Mouse (Mus musculus) CD4-positive, CD25-positive, alpha-beta regulatory T cell, adult 4 months (primary cell): ENCODE data around the gene Eef1akmt3. TPM values are rescaled to one million over a fixed set of nuclear protein-coding genes. Genes with fewer than 3 reads are reported as not detected.
A peak's percentile ranks its signal among the peaks of the same experiment; 100 is the strongest.

Experiments
- ATAC-seq: one replicate; pipeline ENCODE4 v1.8.0; 2017
- polyA plus RNA-seq, 2 experiments: library from polyadenylated mRNA; unstranded; fragments of 100-300 nt; shearing (Covaris generic); gene quantifications; one replicate each; pipeline ENCODE4 v1.2.1; 2017

The Eef1akmt3 gene
- polyA plus RNA-seq, 2 experiments from 2014 or later, result 0.38 TPM; not detected in 1

DNA sequence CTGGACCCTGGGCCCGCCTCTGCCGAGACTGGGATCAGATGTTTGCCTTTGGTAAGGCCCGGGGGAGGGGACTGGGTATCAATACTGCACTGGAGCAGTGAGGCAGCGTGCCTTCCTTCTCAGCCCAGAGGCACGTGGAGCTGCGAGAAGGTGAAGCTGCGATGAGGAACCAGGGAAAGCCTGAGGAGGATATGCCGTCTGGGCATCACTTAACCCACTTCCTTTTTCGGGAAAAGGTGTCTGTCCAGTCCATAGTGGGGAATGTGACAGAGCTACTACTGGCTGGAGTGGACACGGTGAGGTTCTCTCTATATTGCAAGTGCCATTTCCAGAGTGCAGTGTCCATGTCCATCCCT is 8.8 kb upstream of the Eef1akmt3 start:
- peak; percentile 34 for ATAC-seq

DNA sequence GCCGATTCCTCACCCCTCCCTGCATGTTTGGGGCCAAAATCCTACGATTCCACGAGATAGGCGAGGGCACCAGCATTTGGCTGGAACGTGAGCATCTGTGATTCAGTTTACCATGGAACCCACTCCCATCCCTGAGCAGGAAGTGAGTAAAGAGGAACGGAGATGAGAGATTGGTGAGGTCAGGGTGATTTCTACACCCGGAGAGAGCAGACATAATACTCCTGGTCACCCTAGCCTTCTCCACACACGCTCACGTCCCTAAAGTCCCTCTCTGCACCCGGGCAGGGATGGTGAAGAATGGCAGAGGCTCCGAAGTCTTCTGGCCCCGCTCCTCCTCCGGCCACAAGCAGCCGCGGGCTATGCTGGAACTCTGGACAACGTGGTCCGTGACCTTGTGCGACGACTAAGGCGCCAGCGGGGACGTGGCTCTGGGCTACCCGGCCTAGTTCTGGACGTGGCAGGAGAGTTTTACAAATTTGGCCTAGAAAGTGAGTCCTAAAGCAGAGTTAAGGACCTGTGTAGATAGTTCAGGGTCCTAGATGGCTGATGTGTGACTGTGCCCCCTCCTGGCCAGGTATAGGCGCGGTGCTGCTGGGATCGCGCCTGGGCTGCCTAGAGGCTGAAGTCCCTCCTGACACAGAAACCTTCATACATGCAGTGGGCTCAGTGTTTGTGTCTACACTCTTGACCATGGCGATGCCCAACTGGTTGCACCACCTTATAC is 8.2 kb upstream of the Eef1akmt3 start:
- ATAC-seq, result peak; percentile 71

DNA sequence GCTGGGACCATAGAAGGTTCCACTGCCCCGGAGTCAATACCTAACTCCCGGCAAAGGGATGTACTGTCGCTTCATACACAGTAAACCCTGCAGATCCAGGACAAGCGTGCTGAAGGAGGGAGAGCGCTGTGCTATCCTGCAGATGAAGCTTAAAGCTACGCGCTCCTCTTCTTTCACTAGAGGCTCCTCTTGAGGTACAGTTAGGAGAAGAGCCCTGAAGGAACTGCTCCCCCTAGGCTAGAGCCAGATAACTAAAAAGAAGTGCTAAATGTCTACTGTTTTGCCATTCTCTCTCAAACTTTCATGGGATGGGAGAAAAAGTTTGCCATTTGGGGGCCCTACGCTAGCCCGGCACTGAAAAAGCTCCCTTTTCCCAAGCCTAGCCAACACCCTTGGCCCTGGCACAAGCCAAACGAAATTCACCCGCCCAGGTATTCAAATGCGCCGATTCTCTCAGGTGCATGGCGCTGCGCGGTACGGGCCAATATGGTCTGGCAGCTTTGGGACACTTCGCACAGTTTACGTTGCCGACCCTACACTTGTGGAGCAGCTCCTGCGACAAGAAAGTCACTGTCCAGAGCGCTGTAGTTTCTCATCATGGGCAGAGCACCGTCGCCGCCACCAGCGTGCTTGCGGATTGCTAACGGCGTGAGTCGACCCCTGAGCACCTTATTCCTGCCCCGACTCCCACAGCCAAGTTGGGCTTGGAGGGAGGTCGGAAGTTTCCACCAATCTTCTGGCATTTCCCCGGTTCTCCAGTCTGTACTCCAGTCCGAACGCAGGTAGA is 7.5 kb upstream of the Eef1akmt3 start:
- no peak for ATAC-seq

DNA sequence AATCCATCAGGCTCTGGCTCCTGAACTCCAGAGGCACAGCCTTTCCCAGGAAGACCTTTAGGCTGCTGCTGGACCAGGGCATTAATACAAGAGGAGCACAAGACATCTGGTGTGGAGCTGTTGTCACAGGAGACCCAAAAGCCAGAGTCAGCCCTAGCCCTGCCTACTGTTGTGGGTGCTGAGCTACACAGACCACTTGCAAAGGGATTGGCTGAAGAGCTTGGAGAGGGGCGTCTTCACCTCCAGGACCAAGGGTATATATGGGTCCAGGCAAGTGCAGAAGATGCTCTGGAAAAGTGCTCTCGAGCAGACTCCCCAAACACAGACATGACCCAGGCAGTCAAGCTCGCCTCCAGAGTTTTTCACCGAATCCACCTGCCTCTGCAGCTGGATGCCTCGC is 6.6 kb upstream of the Eef1akmt3 start, which contains the start of gene Cyp27b1:
Gene Cyp27b1, plus strand, starts transcription at position 297 of the 400 bp plus-strand sequence.
- no peak for ATAC-seq

DNA sequence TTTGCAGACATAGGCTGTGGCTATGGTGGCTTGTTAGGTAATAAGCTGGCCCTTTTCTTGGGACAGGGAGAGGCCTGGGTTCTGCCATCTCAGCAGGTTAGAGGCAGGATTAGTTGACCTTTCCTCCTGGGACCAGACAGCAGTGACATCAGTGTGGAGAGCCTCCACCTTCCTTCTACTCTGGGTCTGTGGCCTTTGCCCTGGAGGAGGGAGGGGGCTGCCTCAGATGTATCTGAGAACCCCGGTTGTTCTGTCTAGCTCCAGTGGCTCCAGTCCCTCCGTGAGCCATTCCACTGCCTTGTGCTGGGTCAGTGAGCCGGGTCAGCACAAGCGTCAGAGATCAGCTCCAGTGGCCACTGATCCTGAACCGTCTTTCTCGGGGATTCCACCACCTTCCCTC is 1.9 kb upstream of the Eef1akmt3 start:
- ATAC-seq, result no peak

DNA sequence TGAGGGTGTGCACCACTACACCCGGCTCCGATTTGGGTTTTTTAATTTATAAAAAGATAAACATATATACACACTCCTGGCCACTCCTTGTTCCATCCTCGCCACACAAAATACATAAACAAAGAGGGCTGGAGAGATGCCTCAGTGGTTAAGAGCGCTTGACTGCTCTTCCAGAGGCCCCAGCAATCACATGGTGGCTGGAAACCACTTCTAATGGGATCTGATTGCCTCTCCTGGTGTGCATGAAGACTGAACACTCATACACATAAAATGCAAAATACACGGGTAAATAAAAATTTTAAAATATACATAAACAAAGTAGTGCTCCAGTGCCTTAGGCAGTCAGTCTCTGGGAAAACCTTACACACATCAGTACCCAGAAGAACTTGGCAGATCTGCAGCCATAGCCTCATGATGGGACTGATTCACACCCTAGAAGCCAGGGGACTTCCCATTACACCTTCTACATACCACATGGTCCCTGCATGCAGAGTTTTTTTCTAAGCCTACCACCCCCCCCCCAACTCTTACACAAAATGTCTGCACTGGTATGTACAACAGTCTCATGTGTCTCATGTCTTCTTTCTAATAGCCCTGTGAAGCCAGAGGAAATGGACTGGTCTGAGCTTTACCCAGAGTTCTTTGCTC is 1.3 kb upstream of the Eef1akmt3 start:
- ATAC-seq, result no peak

DNA sequence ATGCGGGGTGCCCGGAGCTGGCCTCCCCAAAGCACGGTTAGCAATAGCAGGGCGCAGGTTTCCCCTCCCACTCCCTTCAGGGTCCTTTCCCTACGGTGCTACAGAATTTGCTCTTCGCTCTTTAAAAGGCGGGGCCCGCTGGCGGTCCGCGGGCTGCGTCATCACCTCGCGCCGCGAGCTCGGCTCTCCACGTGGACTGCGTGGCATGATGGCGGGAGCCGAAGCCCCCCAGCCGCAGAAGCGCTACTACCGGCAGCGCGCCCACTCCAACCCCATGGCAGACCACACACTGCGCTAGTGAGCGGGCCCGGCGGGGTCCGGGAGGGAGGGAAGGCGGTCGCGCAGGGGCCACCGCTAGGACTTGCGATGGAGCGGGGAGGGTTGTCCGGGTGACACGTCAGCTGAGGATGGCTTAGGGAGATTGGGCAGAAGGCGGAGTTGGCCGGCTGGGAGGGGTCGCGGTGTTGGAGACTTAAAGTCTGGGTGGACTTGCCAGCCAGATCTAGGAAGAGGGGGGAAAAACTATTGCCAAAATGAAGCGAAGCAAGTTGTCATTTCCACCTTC is 543 bp upstream of the Eef1akmt3 start:
- peak; percentile 87 for ATAC-seq

DNA sequence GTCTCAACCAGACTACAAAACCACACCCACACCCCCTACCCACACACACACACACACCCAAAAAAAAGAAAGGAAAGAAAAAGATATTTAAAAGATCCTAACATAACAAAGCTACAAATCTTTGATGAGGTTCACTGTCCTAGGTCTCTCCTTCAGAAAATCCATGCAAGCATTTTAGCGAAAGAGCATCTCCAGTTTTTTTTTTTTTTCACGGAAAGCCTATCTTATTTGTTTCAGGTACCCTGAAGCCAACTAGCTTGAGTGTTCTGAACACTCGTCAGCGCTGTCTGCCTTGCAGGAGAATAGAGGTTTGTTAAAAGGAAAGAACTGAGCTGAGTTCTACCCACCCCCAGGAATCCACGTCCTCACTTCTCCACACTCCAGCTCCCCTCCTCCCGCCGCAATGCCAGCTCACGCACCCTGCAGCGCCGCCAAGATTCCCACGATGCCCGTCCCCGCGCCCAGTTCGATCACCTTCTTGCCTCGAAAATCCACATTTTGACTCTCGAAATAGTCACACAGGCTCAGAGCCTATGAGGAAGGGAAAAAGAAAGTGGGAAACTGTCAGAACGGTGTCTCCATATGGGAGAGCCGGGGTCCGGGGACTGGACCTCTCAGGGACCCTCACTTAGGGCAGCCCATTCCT is 621 bp downstream of the Eef1akmt3 start:
- no peak for ATAC-seq

DNA sequence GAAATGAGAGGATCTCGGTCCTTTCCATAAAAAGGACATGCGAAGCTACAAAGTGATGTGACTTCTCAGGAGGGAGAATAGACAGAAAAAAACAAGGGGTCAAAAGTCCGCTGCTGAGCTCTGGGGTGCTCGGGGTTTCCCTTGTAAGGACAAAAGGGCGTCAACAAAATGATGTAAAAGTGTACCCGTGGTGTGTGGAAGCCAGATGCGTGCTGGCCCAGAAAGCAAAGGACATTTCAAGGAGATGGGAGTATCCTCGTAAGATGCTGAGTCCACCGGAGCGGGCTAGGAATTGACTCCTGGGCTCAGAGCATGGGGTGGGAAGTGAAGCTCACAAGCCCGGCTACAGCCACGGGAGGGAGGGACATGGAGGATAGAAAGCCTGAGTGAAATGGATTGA is 3.7 kb downstream of the Eef1akmt3 start:
- no peak for ATAC-seq

DNA sequence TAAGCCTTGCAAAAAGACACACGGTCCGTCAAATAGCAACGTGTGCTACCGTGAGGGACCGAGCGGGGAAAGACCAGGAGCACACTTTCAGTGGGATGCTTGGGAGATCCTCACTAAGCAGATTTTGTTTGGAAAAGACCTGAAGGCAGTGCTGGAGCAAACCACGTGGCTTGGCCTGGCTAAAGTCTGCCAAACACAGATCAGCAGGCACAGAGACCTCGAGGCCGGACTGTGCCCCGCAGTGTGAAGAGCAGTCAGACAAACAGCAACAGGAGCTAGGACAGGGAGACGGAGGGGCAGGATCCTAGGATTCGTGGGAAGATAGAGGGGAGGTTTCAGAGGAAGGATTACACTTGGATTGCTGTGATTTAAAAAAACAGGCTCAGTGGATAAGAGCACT is 5.0 kb downstream of the Eef1akmt3 start:
- no peak for ATAC-seq

DNA sequence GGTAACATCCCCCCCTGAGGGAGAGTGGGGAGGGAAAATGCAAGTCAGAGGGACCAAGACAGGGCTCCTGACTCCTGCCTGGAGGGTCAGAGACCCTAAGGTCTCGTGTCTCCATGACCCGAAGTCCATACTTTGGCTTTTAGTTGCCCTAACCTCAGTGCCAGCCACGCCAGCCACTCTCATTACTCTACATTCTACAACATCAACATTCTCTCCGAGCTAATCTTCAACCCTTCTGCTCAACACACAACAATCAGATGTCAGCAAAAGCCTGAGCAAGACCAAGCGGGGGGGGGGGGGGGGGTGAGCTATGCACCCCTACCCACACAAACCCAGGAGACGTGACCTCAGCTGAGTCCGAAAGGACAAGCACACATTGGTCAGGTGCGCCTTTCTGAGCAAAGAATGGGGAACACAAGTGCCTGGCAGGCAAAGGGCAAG is 8.0 kb downstream of the Eef1akmt3 start:
- ATAC-seq, result no peak

DNA sequence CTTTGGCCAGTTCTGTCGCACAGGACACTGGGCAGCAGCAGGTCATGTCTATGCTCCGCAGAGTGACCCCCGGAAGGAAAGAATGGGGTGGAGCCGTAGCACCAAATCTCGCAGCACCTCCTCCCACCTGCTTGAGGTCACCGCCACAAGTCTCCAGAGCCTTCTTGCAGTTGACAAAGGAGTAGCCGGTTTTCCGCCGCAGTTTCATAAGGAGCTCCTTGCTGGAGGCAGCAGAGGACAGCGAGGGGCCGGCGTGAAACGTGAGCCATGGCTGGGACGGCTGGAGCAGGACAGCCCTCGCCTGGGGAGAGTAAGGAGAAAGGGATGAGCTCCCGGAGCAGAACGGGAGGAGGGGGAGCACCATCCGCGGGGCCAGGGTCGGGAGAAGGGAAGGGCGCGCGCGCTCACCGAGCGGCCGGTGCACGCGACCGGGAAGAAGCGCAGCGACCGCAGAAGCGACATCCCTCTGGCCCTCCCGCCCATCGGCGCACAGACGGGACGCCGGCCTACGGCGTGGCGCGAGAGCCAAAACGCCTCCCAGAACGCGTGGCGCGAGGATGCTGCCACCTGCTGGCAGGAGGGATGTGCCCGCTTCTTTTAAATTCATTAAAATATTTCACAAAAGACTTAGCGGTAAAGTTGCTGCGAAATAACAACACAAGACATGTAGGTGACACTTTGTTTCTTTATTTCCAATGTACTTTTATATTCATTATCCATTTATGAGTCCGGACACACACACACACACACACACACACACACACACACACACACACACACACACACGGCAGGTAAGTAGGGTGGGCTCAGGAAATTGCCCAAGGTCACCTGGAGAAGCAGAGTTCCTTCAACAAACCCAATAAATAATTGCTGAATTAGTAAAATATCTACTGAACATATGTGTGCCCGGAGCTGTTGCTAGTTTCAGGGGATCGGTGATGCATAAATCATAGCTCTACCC is 10.7 kb downstream of the Eef1akmt3 start, which contains the start of gene Tsfm:
Gene Tsfm, minus strand, starts transcription at position 505 of the 961 bp plus-strand sequence.
- ATAC-seq, result peak; percentile 85

DNA sequence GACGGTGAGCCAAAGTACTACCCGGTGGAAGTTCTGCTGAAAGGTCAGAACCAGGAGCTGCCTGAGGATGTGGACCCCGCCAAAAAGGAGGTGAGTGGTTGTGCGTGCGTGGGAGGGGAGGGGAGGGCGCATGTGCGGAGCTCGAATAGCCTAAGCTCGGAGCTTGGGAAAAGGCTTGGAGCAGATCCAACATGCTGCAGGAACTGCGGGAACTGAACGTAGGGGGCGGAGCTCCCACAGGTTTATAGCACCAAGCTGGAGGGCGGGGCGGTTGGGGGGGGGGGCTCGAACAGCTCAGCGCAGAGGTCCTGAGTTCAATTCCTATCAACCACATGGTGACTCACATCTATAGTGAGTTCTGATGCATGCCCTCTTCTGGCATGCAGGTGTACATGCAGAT is 22.9 kb downstream of the Eef1akmt3 start:
- no peak for ATAC-seq

DNA sequence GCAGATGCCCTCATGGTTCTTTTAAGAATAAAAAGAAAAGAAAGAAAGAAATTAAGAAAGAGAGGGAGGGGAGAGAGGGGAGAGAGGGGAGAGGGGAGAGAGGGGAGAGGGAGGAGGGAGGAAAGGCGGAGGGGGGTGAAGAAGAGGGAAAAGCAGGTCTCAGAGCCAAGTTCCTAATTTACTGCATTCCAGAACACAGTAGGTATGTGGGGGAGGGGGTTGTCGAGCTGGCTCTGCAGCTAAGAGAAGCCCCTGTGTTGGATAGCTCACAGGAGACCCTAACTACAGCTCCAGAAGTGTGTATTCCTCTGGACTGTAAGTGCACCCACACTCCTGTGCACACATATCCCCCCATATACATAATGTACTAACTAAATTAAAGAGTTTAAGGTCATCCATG is 24.2 kb downstream of the Eef1akmt3 start:
- ATAC-seq, result no peak

DNA sequence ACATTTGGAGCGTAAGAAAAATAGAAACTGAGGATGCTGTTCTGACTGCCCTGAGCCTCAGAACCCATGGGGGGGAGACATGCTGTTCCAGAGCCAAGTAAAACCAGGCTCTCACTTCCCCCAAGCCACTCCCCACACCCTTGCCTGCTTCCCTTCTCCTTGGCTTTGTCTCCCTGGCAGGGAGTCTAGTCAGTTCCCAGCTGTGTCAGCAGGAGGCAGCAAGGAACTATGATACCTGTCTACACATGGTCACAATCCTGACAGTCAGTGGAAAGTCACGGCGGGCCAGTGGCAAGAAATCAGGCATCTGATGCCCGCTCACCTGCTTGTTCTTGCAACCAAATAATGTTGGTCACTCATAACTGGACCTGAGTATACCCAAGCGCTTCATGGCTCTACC is 24.8 kb downstream of the Eef1akmt3 start:
- no peak for ATAC-seq

DNA sequence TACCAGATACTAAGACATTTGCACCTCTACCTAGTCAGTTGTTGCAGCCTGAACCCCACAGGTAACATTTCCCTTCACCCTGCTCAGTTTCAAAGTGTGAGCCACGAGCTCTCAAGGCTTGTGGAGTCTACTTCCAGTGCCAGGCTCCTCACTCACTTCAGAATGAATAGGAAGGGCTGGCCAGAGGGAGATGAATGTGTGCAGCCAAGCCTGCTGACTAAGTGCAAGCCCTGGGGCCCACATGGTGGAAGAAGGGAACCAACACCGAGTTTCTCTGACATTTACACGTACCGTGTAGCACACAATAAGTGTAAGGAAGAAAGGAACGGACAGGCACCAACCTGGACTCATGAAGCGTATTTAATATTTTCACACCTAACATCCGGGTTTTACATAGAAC is 37.5 kb downstream of the Eef1akmt3 start:
- ATAC-seq, result no peak

DNA sequence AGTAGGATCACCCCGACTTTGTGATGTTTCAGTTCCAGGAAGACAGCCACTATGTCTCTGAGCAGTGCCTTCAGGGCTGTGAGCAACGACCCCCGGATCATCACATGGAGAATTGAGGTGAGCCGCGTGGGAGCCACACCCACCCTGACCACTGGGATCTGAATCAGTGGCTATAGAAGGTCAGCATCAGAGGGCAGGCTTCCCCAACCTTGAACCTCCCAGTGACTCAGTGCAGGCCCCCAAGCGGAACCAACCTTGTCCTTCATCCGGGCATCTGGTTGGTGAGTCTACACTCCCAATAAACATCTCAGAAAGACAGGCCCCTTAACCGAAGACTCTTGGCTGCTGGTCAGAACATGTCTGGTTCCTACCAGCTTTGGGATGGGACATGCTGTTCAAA is 38.0 kb downstream of the Eef1akmt3 start:
- ATAC-seq, result no peak

DNA sequence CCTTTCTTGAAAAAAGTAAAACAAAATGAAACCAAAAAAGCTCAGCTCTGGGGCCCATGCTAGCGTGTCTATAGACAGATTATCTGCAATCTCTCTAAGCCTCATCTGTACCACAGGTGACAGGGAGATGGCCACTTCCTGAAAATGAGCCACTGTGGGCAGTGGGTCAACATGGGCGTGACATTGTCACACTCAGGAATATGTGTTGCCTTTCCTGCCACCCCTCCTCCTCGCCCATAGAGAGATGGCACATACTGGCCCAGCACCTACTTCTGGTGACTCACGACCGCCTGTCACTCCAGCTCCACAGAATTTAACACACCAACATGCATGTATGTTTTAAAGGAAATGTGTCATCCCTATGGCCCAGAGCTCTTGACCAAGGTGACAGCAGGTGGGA is 38.5 kb downstream of the Eef1akmt3 start:
- no peak for ATAC-seq

DNA sequence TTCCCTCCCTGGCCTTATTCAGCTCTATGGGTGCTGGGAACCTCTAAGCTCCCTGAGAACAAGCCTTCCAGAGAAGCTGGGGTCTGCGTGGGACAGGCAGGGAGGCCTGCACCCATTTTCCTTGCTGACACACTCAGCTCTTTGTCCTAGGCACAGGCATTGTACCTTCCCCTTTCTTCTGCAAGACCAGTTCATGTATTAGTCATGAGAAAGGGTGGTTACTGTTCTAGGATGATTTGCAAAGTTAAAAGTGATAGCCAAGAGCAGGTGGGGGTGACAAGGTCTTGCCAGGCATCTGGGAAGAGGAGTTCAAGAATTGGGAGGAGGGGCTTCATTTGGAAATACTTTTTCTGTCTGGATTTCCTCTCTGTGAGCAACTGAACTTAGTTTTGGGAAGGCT is 39.3 kb downstream of the Eef1akmt3 start:
- ATAC-seq, result no peak

DNA sequence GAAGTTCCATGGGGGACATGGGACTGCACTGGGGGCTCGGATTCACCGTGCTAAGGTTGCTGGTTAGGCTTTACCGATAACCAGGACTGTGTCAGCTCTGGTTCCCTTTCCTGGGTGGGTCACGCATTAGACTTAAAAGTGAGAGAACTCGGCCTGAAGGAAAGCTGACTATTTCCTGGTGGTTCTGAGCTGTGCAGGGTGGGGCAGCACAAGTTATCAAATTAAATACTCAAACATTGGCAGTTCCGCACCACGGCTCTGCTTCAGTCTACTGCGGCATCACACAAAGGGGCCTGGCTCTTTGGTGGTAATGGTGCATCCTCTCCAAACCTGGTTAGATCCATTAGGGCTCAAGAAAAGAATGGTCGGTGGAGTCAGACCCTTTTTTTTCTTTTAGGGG is 40.0 kb downstream of the Eef1akmt3 start:
- ATAC-seq, result no peak

DNA sequence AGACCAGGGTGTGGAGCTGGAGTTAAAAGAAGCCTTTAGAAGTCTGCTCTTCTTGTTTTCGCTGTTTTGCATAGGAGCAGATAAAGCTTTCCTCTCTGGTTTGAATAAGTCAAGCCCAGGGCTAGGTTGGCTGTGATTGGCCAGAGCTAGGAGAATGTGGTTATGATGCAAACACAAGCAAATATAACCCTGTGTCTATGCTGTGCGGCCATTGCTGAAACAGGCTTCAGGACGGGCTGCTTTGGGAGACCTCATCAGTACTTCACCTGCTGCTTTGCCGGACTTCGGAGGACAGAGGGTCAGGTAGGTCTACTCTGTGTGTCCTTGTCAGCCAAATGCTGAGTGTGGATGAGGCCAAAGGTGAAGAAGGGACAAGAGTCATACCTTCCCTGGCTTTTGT is 40.8 kb downstream of the Eef1akmt3 start, which contains the start of gene Avil:
Gene Avil, plus strand, starts transcription at position 181 of the 400 bp plus-strand sequence.
- ATAC-seq, result no peak
